Mouse (Mus musculus) bone marrow macrophage, adult 2 months (primary cell): ENCODE results near the gene Pcyt2.

Experiments
- CTCF ChIP-seq: IDR thresholded peaks from 2 replicates; pipeline ENCODE4 v1.5.1; 2012; ENCODE audit warnings: low read depth, mild to moderate bottlenecking, low read length, moderate library complexity
- POLR2A ChIP-seq: IDR thresholded peaks from 2 replicates; pipeline ENCODE4 v1.6.1; 2012; ENCODE audit warnings: mild to moderate bottlenecking, low read depth, low read length, borderline replicate concordance

DNA sequence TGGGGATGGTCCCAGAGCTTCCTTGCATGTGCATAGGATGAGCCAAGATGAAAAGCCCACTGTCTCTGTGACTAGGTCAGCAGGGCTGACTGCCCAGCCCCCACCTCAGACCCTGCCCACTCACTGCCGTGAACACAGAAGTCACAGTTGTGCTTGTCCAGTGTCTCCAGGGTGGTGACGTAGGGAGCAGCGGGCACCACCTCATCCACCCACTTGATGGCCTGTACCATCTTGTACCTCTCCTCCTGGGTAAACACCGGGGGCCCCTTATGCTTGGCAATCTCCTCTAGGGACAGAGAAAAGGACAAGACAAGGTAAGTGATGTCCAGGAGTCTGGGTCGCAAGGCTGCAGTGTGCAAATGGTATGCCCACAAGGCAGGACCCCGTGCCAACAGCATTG is 2.6 kb downstream of the Pcyt2 start:
- TF ChIP-seq POLR2A (no peak), CTCF (no peak)
